Mouse (Mus musculus) retina, embryonic 14.5 days (tissue): Measurements from ENCODE around the gene Cd4.
"Not testable (repeated sequence)": the region's sequence is repeated elsewhere in the genome, so short reads cannot be mapped to it uniquely, and the experiment has no call there.

Experiments used
- DNase-seq: peaks from one replicate; pipeline ENCODE4 v3.0.0-alpha.2; 2015; ENCODE audit warnings: low spot score

Cd4 gene

GRCm38 (mm10) chr6:124850535-124850934, 37.5 kb downstream of the Cd4 start:
- no peak for DNase-seq

- peak; percentile 99 for DNase-seq
Observed at GRCm38 (mm10) chr6:124847305-124847704, 40.7 kb downstream of the Cd4 start.

DNA sequence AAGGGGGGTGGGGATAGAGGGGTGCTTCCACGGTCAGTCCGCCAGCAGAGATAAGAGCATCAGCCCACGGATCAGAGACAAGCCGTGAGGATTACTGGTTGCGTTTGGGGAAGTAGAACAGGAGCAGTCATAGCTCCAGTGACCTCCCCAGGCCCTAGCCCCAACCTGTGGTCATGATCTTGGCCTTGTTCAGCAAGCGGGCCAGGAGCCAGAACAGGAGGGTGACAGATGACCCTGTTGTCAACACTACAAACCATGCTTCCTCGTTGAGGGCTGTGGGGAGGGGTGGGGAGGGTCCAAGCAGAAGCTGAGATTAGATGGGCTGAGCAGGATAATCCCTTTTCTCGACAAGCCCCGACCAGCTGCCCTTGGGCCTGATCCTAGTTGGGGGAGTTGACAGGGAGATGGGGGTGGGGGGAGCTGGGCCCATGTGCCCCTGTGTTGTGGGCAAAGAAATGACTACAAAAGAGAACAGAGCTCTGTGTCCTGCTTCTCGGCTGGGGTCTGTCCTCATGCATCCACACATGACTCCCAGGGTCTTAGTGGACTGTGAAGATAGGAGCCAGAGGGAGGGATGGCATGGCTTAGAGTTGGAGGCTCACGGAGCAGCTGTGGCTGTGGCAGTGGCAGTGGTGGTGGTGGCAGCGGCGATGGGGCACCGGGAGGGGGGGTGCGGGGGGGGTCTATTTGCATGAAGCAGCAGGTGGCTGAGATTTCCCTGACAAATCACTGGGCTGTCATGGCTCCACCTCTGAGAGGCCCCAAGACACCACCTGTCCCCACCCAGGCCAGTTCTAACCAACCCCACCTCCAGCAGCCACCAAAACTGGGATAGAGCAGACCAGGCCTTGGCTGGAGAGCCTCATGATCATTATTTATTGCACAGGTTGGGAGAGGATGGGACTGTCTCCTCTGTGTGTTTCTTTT, 47.5 kb downstream of the Cd4 start, which contains the start of gene Gnb3:
Gene Gnb3 (minus strand): TSS at position 35 of the 927 bp plus-strand sequence.
- peak; percentile 60 for DNase-seq

- DNase-seq, result peak; percentile 43
Observed at GRCm38 (mm10) chr6:124839805-124840204, 48.2 kb downstream of the Cd4 start.

GRCm38 (mm10) chr6:124836411-124836810, 51.6 kb downstream of the Cd4 start:
- DNase-seq, result no peak

DNA sequence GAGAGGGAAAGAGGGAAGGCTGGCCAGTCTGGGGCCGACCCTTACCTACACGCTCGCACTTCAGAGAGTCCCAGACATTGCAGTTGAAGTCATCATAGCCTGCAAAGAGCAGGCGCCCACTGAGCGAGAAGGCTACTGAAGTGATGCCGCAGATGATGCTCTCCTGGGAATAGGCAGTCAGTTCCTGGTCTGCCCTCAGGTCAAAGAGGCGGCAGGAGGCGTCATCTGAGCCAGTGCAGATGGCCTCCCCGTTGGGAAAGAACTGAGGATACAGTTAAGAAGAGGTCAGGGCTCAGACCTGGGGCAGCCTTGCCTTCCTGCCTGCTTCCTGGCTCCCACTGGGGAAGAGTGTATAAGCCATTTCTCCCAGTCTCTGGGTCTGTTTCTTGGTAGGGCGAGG, 52.5 kb downstream of the Cd4 start:
- DNase-seq, result no peak

GRCm38 (mm10) chr6:124834512-124835081, 53.4 kb downstream of the Cd4 start:
- no peak for DNase-seq

GRCm38 (mm10) chr6:124831649-124832048, 56.4 kb downstream of the Cd4 start:
- DNase-seq, result no peak

GRCm38 (mm10) chr6:124831199-124831598, 56.8 kb downstream of the Cd4 start:
- DNase-seq, result not testable (repeated sequence)

GRCm38 (mm10) chr6:124829799-124830700, 58.0 kb downstream of the Cd4 start:
- DNase-seq, result peak; percentile 97

DNA sequence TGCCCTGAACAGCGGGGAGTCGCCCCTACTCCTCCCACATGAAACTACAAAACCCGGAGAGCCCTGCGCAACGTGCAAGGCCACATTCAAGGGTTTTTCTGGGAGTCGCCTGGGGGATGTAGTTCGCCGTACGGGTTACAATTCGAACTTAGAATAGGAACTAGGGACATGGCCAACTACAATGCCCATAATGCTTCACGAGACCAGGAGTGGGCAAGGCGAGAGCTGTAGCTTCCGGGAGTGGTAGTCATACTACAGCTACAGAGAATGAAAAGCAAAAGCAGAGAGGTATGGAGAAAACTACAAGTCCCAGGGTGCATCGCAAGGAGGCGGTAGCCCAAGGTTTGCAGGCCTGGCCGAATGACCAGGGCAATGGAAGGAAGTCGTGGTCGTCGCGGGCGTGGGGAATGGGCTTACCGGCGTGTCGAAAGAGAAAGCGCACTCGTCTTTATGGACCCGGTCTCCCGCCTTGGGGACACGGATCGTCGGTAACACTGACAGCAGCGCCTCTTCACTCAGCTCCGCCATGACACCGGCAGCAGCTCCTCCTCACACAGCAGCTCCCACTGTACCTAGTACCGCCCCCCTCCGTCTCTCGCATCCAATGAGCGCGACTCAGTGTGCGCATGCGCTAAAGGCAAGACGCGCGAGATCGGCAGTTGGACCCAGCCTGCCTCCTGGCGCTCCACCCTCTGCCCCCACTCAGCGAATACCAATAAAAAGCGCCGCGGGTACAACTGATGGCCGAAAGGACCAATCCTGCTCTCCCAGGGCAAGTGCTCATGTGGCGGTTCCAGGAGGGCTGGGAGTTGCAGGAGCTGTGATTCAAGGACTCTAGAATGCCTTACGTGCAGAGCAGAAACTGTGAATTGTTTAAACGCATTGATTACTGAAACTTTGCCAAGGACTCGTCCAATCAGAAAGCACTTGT, 58.9 kb downstream of the Cd4 start, which contains the start of the genes Usp5 and Cdca3:
Gene Usp5 (minus strand): TSS at position 617 of the 931 bp plus-strand sequence.
Gene Cdca3 (plus strand): TSS at position 680 of the 931 bp plus-strand sequence.
- DNase-seq, result peak; percentile 99

GRCm38 (mm10) chr6:124828101-124828592, 59.9 kb downstream of the Cd4 start:
- DNase-seq, result peak; percentile 31

DNA sequence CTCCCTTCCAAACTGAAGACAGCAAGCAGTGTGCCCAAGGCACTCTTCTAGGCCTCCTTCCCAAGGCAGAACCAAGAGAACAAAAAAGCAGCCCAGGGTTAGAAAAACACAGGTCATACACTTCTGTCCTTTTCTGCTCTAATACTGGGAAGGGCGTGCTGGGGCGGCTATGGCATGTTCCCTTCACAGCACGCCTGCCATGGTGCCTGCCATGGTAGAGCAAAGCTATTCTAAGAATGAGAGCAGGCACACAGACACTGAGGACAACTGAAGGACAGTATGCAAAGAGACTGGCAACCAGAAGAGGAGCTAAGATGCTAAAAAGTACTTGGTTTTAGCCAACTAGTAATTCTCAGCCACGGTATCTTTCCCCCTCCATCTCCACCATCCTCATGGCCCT, 66.0 kb downstream of the Cd4 start:
- no peak for DNase-seq

DNA sequence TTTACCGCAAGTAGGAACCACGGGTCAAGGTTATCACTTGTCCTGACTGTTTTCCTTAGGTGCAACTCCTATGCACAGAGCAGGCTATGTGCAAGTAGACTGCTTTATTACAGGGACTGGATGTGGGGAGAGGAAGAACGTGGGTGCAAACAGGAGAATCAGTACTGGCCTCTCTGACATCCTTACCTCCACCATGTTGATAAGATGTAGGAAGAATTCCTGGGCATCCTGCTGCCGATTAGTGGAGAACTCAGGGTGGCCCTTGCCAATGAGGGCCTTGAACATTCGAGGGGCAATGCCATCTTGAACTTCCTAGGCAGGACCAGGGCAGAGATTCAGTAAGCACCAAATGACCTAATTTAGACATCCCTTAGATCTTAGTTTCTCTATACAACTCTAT, 67.1 kb downstream of the Cd4 start:
- no peak for DNase-seq

DNA sequence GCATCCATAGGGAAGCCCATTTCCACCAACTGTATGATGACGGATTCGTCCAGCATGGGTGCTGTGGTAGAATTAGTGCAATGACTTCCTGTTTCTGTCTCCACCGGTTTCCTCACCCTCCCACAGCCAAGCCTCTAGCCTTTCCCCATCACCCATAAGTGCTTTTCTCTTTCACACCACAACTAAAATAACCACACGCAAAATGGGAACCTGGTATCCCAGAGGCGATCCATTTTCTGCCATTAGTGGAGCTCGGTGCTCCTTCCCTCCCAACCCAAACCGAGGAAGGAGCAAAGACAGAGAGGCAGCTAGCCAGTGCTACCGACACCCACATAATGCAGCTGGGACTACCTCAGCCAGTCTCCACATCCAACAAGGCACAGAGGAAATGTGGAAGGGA, 70.0 kb downstream of the Cd4 start:
- no peak for DNase-seq

DNA sequence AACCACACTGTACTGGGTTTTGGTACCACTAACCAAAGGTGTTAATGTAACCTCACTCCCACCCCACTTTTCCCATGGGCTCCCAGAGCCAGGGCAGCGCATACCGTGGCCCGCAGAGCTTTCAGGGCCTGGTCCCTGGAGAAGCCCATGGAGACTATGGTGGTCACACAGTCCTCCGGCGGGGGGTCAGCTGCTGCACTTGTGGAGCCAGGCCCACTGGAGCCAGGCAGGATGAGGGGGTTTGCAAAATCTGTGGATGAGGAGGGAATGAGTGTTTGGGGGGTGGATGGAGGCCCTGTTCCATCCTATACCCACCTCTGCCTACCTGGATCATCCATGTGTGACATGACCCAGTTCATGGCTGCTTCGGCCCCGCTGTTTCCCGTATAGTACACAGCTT, 70.5 kb downstream of the Cd4 start:
- DNase-seq, result no peak

GRCm38 (mm10) chr6:124817125-124817524, 70.9 kb downstream of the Cd4 start:
- no peak for DNase-seq

GRCm38 (mm10) chr6:124816611-124817010, 71.4 kb downstream of the Cd4 start:
- DNase-seq, result no peak

DNA sequence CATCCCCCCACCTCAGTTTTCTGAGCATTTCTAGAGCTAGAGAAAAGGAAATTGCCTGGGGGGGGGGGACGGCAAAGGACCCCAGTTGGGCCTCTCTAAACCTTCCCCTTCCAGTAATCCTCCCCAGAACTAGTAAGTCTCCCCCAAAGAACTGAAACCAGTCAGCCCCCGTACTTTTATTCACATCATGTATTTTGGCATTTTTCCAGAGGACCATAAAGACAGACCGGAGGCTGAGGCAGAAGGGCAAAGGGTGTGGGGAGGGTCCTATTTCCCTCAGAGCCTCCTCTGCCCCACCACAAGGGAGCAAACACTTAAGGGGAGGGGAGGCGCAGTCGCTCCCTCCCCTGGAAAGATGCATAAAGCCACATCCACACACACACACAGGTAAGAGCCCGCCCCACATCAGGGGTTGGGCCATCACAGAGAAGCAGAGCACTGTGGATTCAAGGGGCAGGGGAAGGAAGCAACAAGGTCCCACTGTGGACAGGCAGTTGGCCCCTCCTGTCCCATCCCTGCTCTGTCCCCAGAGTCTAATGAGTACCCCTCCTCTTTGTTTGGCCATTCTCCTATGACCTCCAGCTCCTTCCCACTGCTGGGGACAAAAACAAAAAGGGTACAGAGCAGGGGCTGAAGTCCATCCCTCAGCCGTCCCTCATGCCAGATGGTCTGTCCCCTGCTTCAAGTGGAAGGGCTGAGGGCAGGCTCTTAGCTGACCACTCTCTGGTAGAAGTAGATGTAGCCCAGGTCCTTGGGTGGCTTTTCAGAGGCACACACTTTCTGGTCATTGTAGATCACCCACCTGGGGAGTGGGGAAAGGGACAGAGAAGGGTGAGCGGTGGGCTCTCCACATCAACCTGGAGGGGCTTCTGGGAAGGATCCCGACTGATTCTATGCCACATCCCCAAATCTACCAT, 72.9 kb downstream of the Cd4 start:
- no peak for DNase-seq
